Mouse (Mus musculus) frontal cortex, postnatal 36 days (tissue): ENCODE measurements around the gene Gnaq.

Experiments
- DNase-seq, 2 experiments: peaks; one replicate each; pipeline ENCODE4 v3.0.0; 2022; ENCODE audit warnings: low spot score in 2 of 2

Gnaq gene

DNA sequence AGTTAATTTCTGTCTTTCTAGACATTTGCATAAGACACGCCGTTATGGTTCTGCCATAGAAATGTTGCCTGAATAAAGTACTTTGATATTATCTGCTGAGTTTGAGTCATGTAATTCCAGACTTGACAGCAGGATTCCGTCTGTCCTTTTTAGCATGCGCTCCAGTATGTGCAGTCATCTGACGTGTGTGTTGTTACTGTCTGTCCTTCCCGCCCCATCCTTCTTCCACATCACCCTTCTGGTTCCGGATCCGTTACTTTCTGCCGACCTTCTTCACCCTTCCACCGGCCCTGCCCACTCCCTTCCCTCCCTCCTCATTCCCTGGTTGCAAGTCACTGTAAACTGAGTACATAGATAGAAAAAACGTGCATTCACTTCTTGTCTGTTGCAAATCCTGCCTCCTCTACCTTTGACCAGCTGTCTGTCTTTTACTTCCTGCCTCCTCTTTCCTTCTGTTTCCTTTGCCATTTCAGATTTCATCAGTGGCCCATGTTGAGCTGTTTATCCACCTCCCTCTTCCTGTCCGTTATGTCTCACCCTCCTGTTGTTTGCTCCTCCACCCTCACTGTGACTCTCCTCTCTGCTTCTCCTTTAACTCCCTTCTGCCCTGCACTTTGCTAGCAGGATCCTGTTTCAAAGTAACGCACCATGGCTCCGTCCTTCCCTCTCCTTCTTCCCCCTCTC is 185.6 kb downstream of the Gnaq start:
- DNase-seq = no peak

DNA sequence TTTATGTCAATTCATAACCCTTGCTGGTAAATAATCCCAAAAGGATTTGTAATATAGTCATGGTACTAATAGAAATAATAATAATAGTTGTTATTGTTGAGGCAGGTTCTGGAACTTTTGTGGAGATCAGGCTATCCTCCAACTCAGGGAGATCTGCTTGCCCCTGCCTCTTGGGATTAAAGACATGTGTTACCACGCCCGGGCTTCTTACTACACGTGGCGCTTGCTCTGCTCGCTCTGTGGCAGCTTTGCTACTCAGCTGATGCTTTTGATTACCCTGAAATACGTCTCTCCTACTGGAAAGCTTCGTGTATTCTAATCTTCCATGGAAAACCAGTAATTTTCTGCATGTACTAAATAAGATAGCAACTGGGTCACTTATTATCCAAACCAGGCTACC is 187.4 kb downstream of the Gnaq start:
- DNase-seq = no peak

DNA sequence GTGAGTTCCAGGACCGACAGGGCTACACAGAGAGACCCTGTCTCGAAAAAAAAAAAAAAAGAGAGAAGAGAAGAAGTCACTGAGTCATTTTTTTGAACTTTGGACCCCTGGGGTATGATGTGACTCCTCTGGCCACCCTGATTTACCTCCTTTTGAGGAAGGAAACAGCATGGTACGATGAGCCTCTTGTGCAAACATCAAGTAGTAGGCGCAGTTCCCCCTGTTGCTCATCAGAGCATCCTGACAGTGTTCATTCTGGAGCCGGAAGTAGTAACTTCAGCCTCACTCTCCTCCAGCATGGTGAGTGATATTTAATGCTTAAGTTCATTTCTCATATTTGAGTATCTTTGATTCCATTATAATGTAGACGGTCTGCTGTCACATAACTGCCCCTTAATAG is 190.4 kb downstream of the Gnaq start:
- DNase-seq = no peak

DNA sequence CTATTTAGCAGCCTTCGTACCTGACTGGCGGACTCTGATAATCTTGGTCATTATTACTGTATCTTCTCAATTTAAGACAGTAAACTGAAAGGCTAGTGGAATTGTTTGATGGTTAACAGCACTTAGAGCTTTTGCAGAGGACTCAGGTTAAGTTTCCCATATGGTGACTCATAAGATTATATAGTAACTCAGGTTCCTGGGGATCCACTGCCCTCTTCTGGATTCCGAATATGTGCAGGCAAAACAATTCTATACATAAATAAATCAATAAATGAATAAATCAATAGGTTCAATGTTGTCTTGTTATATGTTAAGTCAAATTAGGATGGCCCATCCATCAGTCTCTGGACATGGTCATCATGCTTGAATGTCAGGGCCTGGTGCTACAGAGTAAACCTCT is 191.6 kb downstream of the Gnaq start:
- no peak for DNase-seq

DNA sequence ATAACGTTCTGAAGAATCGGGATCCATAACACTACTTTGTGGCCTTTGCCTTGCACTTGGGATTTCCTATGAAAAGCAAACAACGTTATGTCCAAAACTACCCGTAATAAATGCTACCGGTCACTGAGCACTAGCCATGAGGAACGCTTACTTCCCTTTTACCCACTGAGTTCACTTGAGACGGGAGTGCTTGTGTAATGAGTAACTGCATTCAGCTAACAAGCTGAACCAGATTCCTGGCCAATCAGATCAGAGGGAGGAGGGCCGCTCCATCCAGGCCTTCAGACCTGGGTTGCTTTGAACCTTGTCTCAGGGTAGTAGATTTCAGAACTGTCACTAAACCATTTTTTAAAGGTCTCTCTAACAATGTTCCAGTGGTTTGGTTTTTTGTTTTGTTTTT is 193.3 kb downstream of the Gnaq start:
- no peak for DNase-seq

DNA sequence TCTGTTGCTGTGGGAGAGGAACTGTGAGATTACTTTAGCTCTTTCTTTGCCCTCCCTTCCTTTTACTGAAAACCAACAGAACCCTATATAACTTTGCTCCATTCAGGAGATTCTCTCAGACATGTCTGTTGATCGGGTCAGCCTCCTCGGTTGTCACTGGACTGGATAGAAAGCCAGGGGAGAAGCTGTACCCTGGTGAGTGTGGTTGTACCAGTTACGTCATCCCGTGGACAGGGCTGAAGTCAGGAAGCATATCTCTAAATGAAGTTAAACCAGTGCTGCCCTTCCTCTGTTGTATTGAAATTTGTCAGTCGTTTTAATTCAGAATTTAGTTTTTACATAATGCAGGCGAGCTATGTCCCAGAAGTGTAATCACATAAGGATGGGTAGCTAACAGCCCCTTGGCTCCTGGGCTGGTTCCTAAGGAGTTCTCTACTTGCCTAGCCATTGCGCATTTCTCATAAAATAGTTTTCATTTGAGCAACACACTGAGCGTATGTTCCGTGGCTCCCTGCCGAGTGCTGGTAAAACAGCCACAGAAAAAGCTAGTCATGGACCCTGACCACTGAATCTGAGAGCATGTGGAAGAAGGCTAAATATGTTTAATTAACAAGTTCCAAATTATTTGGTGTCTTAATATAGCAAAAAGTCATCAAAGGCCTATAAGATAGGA is 194.9 kb downstream of the Gnaq start:
- DNase-seq = no peak

DNA sequence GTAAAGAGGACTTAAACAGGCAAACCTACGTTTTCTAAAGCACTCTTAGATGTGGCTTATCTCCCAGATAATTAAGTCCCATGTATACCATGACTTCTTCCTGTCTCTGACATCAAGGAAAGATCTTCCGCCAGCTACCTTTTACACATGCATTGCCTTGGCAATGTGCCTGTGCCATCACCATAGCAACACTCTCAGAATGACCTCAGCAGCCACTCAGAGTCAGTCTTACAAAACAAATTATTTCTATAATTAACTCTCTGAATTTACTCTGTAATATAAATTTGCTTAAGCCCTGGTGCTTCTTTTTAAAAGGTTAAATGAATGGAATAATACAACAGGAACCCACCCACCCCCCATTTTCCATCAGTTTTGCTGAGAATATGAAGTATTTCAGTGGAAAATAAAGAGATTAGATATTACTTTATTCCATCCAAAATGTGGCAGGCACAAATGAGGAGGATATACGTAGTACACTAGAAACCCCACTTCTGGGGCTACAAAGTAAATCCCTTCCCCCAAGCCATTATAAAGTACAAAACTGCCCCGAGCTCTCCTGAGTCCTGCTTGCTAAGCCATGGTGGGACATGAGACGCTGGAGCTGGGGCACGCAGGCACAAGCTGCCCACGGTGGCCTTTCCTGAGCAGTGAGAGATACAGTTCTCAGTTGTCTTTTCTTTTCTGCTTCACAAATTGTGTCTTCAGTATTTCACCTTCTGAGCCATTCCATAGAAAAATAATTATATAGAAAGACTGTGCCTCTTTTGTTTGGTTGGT is 195.6 kb downstream of the Gnaq start:
- peak; percentile 65 to 77 for DNase-seq

DNA sequence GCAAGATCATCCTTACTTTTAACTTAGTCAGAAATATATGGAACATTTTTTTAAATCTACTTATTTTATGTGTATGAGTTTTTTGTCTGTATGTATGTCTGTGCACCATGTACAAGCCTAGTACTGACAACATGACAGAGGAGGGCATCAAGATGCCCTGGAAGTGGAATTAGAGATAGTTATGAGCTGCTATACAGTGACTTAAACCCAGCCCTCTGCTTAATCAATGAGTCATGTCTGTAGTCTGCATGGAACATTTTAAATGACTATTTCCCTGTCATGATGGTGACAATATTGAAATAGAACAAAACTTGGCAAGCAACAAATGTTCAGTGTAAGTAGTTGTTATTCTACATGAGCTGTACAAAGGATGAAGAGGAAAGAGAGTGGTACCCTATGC is 196.4 kb downstream of the Gnaq start:
- DNase-seq = no peak

DNA sequence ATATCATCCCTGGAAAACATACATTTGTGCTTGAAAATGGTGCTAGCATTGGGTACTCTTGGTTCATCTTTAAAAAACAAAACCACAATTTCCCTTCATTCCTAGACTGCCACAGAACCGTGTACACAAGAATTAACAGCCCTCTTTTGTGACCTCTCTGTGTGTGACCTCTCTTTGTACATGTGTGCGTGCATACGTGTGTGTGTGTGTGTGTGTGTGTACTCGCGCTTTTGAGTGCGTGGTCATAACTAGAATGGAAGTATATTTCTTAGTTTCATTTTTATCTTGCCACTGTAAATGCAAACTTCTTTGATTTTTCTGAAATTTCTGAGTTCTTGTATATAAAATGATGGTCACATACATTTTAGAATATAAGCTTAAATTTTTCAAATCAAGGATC is 197.0 kb downstream of the Gnaq start:
- no peak for DNase-seq

DNA sequence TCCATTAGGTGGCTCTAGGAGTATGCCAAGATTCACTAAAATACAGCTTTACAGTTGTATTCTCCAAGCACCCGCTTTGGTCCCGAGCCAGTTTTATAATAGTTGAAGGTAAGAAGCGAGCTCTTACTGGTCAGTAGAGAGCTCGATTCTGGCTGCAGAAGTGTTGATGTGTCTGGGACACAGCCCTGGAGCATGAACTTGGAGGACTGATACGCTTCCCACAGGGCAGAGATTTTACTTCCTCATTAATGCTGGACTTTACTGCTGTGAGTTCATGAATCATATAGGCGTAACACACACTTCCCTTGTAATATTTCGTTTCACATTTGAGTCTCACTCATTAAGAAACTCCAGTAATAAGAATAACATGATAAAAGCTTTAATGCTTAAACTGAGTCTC is 197.5 kb downstream of the Gnaq start:
- DNase-seq = no peak

DNA sequence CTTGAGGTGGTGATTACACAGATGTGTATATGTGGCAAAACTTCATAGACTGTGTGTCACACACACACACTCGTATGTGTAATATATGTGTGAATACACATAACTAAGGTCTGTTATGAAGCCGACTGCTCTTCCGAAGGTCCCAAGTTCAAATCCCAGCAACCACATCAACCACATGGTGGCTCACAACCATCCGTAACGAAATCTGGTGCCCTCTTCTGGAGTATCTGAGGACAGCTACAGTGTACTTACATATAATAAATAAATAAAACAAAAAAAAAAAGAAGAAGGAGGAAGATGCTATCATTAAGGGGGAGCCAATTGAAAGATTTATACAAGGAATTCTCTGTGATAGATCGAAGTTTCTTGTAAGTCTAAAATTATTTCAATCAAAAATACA is 198.4 kb downstream of the Gnaq start:
- DNase-seq = no peak

DNA sequence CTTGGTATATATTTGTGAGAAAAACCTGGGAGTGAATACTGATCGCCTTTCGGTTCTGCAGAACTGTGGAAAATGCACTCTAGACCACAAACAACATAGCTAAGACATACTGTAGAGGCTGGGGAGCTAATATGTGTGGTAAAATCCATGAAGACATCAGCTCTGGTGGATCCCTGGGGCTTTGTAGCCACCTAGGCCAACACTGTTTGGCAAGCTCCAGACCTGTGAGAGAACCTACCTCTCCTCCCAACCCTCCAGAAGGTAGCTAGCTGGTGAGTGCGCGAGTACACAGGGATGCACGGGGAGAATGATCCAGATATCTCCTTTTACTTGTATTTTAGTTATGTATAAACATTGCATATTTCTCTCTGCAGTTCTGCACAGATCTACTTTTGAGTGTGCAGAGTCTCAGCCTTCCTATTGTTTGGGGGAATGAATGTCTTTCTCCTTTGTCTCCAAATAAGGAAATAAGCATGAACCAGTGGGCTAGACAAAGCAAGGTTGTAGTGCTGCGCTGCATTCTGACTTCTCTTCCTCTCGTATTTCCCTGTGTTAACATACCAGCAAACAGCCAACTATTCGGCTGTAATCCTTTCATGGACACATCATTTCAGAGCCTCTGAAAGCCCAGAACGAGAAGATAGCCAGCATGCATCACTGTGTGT is 205.4 kb downstream of the Gnaq start:
- DNase-seq = no peak

DNA sequence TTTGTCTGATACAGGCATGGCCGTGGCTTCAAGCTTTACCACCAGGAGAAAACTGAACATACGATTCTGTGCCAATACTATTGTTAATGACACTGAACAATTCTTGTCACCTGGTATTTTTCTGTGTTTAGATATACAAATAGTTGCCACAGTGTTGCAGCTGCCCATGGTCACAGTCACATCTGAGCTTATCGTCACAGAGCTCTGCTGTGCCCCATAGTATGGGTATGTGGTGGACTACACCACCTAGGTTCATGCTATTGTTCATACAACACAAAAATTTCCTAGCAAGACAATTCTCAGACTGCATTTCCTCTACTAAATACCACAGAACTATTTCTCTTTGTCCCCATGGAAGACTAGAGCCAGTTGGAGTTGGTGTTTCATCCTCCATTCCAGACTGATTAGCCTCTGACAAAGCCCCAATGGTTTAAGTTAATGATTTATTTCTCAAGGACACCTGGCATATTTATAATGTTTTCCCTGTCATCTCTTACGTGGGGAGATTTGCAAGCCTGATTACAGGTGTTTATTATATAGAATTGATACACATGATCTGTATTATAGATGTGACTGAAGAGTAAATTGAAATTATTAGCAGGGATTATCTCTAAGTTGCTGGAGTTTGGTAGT is 207.4 kb downstream of the Gnaq start:
- no peak for DNase-seq

DNA sequence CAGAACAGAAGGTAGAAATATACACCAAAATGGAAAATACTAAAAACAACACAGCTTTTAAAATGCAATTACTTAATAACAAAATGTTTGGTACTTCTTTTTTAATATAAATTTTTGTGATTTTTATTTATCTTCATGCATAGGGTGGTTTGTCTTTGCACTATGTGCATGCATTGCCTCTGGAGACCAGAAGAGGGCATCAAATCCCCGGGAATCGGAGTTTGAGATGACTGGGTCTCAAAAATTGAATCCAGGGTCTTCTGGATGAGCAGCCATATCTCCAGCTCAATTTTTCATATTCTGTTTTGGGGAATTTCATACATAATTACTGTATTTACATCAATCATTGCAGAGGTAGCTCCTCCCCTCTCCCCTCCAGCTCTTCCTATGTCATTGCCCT is 210.1 kb downstream of the Gnaq start:
- DNase-seq = no peak

DNA sequence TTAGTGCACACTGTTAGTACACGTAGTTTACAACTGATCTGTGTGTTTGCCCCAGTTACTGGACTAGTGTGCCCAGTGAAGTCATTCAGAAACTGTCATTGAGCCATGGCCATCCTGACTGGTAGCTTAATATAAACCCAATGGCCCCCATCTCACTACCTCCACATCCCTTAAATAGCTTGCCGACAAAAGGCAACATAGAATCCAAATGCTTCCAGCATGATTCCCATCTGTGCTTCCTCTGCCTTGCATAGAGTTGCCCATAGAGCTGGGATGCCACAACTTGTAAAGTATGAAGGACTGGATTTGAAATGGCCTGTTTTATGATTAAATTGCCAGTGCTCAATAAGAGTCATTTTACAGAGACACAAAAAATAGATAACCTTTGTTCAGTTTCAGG is 212.9 kb downstream of the Gnaq start:
- peak in 1 of 2 experiments; percentile 66 for DNase-seq

DNA sequence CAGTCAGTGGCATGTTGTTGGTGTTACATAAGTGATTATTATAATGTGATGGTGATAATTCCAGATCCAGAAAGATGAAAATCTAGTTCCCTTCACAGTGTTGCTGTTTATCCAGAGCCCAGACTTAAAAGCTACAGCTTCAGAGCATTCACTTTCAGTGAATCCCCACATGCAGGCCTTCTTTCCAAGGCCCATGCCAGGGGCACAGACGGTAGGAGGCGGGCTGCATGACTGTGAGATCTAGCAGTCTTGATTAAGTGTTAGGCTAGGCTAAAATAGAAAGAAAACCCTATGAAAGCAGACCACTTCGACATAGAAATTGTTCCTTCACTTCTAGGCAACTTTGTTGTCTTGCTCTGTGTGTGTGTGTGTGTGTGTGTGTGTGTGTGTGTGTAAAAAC is 214.4 kb downstream of the Gnaq start:
- no peak for DNase-seq

DNA sequence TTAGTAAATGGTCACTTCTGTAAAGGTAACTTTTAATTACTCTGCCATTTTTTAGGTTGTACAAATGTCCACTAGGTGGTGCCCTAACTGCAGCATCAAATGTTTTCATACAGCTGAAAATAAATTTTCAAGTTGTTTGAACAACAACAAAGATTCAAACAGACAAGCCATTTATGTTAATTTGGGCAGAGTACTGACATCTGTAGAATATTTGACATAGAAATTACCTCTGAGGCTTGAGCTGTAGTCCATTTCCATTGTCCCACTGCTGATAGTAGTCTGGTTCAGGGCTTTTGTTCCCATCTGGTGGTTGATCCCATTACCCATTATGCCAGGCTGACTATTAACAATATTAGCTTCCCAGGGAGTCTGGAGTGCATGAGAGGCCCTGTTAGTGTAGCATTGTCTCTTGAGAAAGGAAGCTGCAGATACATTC is 221.1 kb downstream of the Gnaq start:
- no peak for DNase-seq

DNA sequence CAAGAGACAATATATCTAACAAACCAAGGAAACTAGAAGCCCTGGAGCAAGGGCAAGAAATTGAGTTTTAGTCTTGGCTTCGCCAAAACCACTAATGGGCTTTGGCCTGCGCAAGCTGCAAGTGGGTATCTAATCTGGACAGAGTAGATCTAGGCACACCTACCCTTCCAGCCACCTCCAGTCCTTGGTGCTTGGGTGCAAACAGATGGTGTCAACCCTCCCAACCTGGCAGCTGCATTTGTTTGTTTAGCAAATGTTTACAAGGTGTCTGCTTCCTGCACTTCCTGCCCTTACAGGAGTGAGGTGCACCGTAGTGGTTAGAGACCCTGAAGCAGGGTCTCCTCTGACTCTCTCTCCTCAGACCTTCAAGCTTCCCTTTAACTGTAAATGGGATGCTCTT is 225.5 kb downstream of the Gnaq start:
- DNase-seq = no peak

DNA sequence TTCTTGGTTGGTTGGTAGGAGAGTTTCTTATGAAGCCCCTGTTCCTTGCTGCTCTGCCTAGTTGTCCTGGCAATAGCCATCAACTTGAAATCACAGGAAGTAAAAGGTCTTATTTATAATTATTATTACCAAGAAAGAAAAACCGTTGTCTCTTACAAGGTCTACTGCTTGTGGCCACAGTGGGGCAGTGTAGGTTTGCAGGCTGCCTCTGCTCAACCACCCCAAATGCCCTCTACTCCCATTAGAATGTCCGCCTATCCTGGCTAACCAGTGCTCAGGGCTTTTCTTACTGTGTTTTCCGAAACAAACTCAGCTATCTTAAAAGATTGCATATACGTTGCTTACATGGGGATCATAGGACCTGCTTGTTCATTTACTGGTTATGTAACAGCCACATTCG is 226.3 kb downstream of the Gnaq start:
- DNase-seq = peak in 1 of 2 experiments; percentile 45

DNA sequence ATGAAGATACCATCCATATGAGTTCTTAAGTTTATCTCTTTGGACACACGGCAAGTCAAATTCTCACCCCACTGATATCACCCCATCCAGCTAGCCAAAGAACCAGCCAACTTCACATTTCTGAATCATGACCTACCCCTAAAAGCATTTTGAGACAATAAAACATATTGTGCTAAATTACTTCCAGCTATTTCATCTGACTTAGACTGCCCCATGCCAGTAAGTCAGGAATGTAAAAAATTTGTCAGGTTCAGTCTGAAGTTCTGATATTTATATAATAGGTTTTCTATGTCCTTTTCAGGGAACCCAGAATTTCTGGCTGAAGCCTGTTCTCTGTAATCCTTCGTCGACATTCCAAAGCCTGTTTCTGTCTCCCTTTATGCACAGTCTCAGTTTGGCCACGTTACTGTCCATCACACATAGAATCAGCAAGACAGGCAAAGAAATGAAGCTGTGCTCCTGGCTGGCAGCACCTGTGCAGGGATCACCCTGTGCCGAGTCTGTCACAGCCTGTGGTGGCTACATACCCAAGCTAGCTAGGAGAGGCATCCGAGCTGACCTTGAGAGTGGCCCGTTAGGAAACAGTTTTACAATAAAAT is 233.9 kb downstream of the Gnaq start:
- no peak for DNase-seq

DNA sequence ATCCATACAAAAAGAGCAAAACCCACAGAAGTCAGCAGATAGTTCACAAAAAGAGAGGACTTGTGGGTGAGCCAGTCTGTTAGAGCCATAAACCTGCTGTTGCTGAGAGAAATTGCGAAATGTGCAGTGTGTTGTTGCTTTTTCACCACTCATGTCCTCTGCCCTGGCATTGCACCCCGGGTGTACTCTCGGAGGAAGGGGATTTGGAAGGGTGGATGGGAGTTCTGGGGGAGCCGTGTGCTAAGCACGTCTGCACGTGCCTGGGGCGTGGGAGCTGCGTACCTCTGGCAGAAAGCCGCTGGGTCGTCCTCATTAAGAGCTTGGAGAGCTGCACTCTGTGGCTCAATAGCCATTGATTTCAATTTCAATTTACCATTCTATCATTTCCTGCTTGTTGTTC is 234.6 kb downstream of the Gnaq start:
- no peak for DNase-seq

DNA sequence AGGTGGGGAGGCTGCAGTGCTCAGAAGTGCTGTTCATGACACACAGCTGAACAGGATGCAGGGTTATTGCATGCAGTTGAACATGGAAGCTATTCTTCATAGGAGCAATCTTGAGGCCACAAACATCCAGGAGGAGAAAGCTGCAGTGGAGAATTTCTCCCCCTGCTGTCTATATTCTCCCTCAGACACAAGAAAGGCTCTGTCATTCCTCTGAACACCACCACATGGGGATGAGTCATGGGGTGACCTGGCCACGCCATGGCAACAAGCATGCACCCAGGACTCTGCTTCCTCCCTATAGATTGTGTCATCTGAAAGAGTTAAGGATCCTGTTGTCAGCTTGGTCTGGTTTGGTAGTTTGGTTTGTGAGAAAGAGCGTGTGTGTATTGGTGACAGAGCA is 239.0 kb downstream of the Gnaq start:
- no peak for DNase-seq
